Mouse (Mus musculus): ENCODE data around the gene Ccdc89.

Ccdc89 gene

GRCm38 (mm10) chr7:90426020-90427001 is at the start of gene Ccdc89:
Gene Ccdc89, plus strand, starts transcription at chr7:90426577.
- no peak for DNase-seq (ENCODE audit: extremely low read depth, insufficient read length, low spot score)

- DNase-seq (ENCODE audit: extremely low read depth, insufficient read length, low spot score), result no peak
Measured at GRCm38 (mm10) chr7:90384411-90384810, 42.0 kb upstream of the Ccdc89 start.

GRCm38 (mm10) chr7:90386885-90387459 is 39.4 kb upstream of the Ccdc89 start:
- no peak for DNase-seq (ENCODE audit: extremely low read depth, insufficient read length, low spot score)

GRCm38 (mm10) chr7:90389765-90390164 is 36.6 kb upstream of the Ccdc89 start:
- DNase-seq (ENCODE audit: extremely low read depth, insufficient read length, low spot score), result no peak

- no peak for DNase-seq (ENCODE audit: extremely low read depth, insufficient read length, low spot score)
Measured at GRCm38 (mm10) chr7:90395073-90395472, 31.3 kb upstream of the Ccdc89 start.

- no peak for DNase-seq (ENCODE audit: extremely low read depth, insufficient read length, low spot score)
Measured at GRCm38 (mm10) chr7:90395928-90396327, 30.4 kb upstream of the Ccdc89 start.

- DNase-seq (ENCODE audit: extremely low read depth, insufficient read length, low spot score), result peak; percentile 26
Measured at GRCm38 (mm10) chr7:90409934-90410333, 16.4 kb upstream of the Ccdc89 start.

- DNase-seq (ENCODE audit: extremely low read depth, insufficient read length, low spot score), result no peak
Measured at GRCm38 (mm10) chr7:90427006-90427405, 629 bp downstream of the Ccdc89 start.

- DNase-seq (ENCODE audit: extremely low read depth, insufficient read length, low spot score), result no peak
Measured at GRCm38 (mm10) chr7:90432221-90432620, 5.8 kb downstream of the Ccdc89 start.

GRCm38 (mm10) chr7:90440044-90440443 is 13.7 kb downstream of the Ccdc89 start:
- no peak for DNase-seq (ENCODE audit: extremely low read depth, insufficient read length, low spot score)

GRCm38 (mm10) chr7:90442070-90442469 is 15.7 kb downstream of the Ccdc89 start:
- no peak for DNase-seq (ENCODE audit: extremely low read depth, insufficient read length, low spot score)

GRCm38 (mm10) chr7:90442518-90443080 is 16.2 kb downstream of the Ccdc89 start, which contains the start of gene Crebzf:
Gene Crebzf, plus strand, starts transcription at chr7:90442729.
- peak; percentile 91 for DNase-seq (ENCODE audit: extremely low read depth, insufficient read length, low spot score)

GRCm38 (mm10) chr7:90443101-90444091 is 17.0 kb downstream of the Ccdc89 start:
- DNase-seq (ENCODE audit: extremely low read depth, insufficient read length, low spot score), result peak; percentile 80

GRCm38 (mm10) chr7:90444206-90444605 is 17.8 kb downstream of the Ccdc89 start:
- peak; percentile 35 for DNase-seq (ENCODE audit: extremely low read depth, insufficient read length, low spot score)

- DNase-seq (ENCODE audit: extremely low read depth, insufficient read length, low spot score), result no peak
Measured at GRCm38 (mm10) chr7:90456149-90456844, 29.9 kb downstream of the Ccdc89 start.

- peak; percentile 92 for DNase-seq (ENCODE audit: extremely low read depth, insufficient read length, low spot score)
Measured at GRCm38 (mm10) chr7:90456845-90457468, 30.6 kb downstream of the Ccdc89 start, which contains the start of gene Tmem126a. Gene Tmem126a, minus strand, starts transcription at chr7:90457229.

- no peak for DNase-seq (ENCODE audit: extremely low read depth, insufficient read length, low spot score)
Measured at GRCm38 (mm10) chr7:90457517-90457916, 31.1 kb downstream of the Ccdc89 start.

GRCm38 (mm10) chr7:90460330-90460729 is 34.0 kb downstream of the Ccdc89 start:
- no peak for DNase-seq (ENCODE audit: extremely low read depth, insufficient read length, low spot score)

- DNase-seq (ENCODE audit: extremely low read depth, insufficient read length, low spot score), result no peak
Measured at GRCm38 (mm10) chr7:90460930-90461329, 34.6 kb downstream of the Ccdc89 start.

Data from 3134 (cell line).